Mouse (Mus musculus) kidney, postnatal 25 days (tissue): Measurements from ENCODE around the gene Erc2.

Experiments used
- DNase-seq, 2 experiments: peaks; one replicate each; pipeline ENCODE4 v3.0.0; 2021; ENCODE audit warnings: mixed read lengths in 2 of 2

Erc2 gene

GRCm38 (mm10) chr14:27622176-27622922 is at the start of gene Erc2:
Gene Erc2, plus strand, starts transcription at chr14:27622428.
- DNase-seq = peak; percentile 79 to 88

GRCm38 (mm10) chr14:27578443-27578842 is 43.8 kb upstream of the Erc2 start:
- DNase-seq = no peak

DNA sequence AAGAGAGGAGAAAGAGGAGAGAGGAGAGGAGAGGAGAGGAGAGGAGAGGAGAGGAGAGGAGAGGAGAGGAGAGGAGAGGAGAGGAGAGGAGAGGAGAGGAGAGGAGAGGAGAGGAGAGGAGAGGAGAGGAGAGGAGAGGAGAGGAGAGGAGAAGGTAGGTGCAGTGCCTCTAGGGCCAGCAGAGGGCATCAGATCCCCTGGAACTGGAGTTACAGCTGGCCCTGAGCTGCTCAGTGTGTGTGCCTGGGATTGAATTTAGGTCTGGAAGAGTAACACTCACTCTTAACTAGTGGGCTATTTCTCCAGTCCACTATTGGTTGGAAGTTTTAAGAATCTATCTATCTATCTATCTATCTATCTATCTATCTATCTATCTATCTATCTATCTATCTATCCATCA is 32.6 kb upstream of the Erc2 start:
- DNase-seq = peak in 1 of 2 experiments; percentile 58

GRCm38 (mm10) chr14:27592163-27592562 is 30.1 kb upstream of the Erc2 start:
- DNase-seq = no peak

DNA sequence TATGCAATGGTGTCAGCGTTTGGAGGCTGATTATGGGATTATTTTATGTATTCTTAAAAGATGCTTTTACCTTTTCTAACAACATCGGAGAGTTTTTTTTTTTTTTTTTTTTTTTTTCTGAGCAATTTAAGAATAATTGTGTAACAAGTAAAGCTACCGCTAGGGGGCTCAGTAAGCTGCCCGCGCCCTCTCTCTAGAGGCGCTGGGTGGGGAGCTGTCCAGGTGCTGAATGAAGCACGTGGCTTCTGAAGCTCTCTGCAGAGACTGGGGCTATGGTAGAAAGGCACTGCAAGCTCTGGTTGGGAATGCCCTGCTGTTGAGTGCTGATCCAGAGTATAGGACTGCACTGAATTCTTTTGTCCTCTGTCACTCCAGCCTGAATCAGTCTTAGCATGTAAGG is 26.0 kb upstream of the Erc2 start:
- peak; percentile 91 to 93 for DNase-seq

DNA sequence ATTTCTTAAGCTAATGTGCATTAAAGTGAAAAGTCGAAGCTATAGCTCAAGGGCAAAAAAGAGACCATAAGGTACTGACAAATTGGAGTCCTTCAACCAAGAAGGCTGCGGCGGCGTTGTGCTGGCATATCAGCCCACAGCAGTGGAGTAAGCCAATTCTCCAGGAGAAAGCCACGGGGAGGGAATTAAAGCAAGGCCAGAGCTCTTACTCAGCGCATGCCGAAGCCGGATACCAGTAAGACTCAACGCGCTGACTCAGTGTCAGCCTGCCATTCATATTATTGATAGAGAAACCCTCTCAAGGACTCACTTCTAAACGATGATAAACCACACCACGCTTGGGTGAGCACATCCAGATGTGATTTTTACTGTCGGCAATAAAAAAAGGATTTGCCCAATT is 20.1 kb upstream of the Erc2 start:
- DNase-seq = no peak

DNA sequence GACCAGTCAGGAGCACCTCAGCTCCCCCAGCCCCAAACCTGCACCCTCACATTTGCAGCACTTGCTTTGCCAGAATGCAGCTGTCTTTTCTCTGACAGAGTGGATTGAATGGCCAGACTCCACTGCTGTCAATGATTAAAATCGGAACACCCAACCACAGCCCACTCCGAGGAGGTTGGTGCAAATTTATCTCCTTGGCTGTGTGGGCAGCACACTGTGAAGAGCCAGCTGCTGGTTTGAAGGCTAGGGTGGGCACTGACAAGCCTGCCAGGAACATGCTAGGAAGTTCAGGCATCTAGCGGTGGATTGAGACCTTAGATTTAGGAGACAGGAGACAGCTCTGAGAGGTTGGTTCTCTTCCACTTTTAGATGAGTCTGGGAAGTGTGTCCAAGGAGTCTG is 14.8 kb upstream of the Erc2 start:
- DNase-seq = no peak

GRCm38 (mm10) chr14:27613766-27614165 is 8.5 kb upstream of the Erc2 start:
- DNase-seq = peak; percentile 57 to 67

GRCm38 (mm10) chr14:27617286-27617685 is 4.9 kb upstream of the Erc2 start:
- DNase-seq = peak; percentile 58 to 67

GRCm38 (mm10) chr14:27621576-27621975 is 652 bp upstream of the Erc2 start:
- DNase-seq = no peak

DNA sequence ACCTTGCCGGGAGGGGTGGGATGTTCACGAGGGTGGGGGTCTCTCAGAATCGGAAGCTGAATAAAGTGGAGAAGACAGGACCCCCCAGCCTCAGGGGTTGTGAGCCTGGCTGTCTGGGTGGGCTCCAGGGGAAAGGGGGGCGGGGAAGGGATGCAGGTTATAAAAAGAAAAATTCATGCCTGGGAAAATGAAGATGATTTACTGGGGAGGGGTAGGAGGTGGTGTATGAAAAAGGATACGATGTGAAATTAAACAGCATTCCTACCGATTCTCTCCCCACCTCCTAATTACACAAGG is 643 bp downstream of the Erc2 start:
- DNase-seq = no peak

DNA sequence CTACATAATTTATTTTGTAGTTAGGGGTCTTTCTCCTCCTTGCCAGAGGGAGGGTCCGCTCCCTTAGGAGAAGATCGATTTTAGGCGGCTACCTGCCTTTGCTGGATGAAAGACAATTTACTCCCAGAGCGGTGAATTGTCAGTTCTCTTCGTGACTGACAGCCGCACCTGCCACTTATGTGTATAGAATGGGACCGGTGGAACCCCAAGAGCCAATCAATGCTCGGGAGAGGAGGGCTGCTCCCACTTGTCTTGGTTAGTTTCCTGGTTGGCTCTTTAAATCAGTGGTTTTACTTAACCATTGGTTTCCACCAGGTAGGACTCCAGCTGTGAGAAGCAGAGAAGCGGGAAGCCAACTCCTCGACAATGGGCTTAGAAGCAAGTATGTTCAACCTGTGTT is 1.1 kb downstream of the Erc2 start:
- DNase-seq = peak; percentile 72 to 88

DNA sequence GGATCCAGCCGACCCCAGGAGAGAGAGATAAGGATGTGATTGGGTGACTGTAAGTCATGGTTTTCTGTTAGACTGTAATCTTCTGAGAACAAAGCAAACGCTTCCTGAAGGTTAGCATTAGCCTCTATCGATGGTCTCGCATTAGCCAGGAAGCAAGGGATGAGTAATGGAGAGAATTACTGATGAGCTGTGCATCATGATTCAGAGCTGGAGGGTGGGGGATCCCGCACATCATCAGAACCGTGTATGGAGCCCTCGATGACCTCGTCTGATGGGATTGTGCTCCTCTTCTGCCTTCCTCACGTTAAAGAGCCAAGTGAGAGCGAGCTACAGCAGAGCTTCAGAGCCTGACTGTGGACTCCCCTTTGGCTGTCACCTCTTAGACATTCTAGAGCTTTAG is 6.5 kb downstream of the Erc2 start:
- DNase-seq = no peak

GRCm38 (mm10) chr14:27629369-27630012 is 7.3 kb downstream of the Erc2 start:
- DNase-seq = no peak

- DNase-seq = no peak
These were observed 8.9 kb downstream of the Erc2 start for GRCm38 (mm10) chr14:27630973-27631640.

DNA sequence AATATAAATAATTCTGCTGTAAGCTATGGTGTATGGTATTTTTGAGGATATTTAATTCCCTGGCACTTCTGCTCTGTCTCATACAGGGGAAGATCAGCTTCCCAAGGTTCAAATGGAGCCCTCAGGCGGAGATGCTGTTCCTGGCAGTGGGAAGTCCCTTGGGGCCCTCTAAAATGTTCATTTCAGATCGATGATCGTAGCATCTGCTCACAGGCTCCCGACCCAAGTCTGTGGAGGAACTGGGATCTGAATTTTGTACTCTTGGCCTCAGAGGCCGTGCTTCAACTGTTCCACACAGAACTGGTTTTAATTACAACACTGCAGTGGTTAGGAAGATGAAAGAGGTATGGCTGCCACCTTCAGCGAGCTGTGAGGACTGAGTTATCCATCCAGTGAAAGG is 12.5 kb downstream of the Erc2 start:
- DNase-seq = no peak

GRCm38 (mm10) chr14:27636556-27636955 is 14.3 kb downstream of the Erc2 start:
- DNase-seq = no peak

DNA sequence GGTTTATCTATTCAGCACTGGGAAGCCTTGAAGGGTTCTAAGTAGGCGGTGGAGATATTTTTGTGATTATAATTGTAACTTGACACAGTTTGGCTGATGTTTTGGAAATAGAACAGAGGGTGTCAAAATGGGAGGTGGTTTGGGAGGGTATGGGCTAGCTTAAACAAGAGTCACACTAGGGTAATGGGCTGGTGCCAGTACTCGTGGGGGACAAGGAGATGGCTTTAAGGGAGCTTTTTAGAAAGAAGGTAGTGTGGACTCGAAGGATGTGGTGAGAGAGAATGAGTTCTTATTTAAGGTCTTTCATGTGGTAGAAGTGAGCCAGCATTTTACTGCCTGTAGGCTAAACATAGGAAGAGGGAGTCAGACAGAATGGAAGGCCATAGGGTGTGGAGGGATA is 19.2 kb downstream of the Erc2 start:
- no peak for DNase-seq

- no peak for DNase-seq
These were observed 20.8 kb downstream of the Erc2 start for GRCm38 (mm10) chr14:27642981-27643380.

GRCm38 (mm10) chr14:27654670-27655069 is 32.4 kb downstream of the Erc2 start:
- peak in 1 of 2 experiments; percentile 30 for DNase-seq

DNA sequence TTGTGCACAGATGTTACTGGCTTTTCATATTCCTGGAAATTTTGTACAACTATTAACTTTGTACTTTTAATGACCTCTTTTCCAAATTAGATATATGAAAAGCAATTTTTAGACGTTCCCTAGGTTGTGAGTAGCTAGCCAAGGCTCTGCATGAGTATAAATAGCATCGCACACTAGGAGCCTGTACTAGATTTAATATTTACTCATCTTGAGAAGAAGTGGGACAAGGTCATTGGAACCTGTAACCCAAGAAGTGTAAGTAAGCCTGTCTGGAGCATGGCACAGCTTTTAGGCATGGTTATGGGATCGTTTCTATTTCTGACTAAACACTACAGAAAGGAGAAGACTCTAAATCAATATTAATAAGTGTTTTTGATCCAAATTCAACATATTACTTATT is 36.4 kb downstream of the Erc2 start:
- no peak for DNase-seq

DNA sequence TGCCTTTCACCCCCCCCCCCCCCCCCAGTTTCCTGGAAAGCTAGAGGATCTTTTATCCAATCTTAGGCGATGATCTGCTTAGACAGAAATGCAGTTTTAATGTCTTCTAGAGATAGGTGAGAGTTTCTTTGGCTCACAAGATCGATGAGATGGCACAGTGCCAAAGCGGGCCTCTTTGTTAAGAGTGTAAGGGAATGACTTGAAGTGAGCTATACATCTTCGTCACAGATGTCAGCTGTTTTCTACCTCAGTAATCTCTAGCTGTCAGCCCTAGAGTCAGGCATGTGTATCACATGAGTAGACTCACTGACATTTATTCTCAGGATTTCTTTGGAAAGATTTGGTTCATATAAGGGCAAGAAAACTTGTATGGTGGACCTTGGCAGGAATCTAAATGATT is 39.2 kb downstream of the Erc2 start:
- DNase-seq = peak in 1 of 2 experiments; percentile 12

- no peak for DNase-seq
These were observed 40.0 kb downstream of the Erc2 start for GRCm38 (mm10) chr14:27662251-27662650.
